Mouse (Mus musculus) embryonic facial prominence, embryonic 11.5 days (tissue): ENCODE measurements around the gene Tmem202. TPM values are rescaled to one million over a fixed set of nuclear protein-coding genes. Genes with fewer than 3 reads are reported as not detected.

Experiments
- ATAC-seq: fragments of 200-750 bp; cut with Nextera tagmentation; replicated peaks from 2 replicates; pipeline ENCODE4 v1.8.0; 2017; ENCODE audit warnings: low read depth; ENCODE audit not compliant: insufficient number of reproducible peaks, low FRiP score, low TSS enrichment
- DNase-seq: peaks from one replicate; pipeline ENCODE4 v3.0.0-alpha.2; 2015; ENCODE audit warnings: low spot score
- H3K27ac ChIP-seq: fragments of 300-500 bp; sonication (generic); replicated peaks from 2 replicates; pipeline ENCODE4 v1.5.1; 2014; ENCODE audit warnings: mild to moderate bottlenecking, low read depth, low read length, control low read depth
- H3K27me3 ChIP-seq: fragments of 300-500 bp; sonication (generic); 2 replicates; pipeline ENCODE4 v1.6.1; 2014; ENCODE audit warnings: mild to moderate bottlenecking, low read length, moderate library complexity, mixed read lengths; ENCODE audit not compliant: control insufficient read depth, insufficient read depth
- H3K36me3 ChIP-seq: fragments of 300-500 bp; sonication (generic); replicated peaks from 2 replicates; pipeline ENCODE4 v1.6.1; 2014; ENCODE audit warnings: low read depth, mild to moderate bottlenecking, low read length, moderate library complexity, mixed read lengths; ENCODE audit not compliant: control insufficient read depth, insufficient read depth
- H3K4me1 ChIP-seq: fragments of 300-500 bp; sonication (generic); 2 replicates; pipeline ENCODE4 v1.6.1; 2014; ENCODE audit warnings: low read length, mixed read lengths; ENCODE audit not compliant: control insufficient read depth, insufficient read depth
- H3K4me2 ChIP-seq: fragments of 300-500 bp; sonication (generic); 2 replicates; pipeline ENCODE4 v1.6.1; 2014; ENCODE audit warnings: low read depth, mild to moderate bottlenecking, control low read depth, low read length, moderate library complexity
- H3K4me3 ChIP-seq: fragments of 300-500 bp; sonication (generic); 2 replicates; pipeline ENCODE4 v1.5.1; 2014; ENCODE audit warnings: low read depth, low read length, control low read depth
- H3K9ac ChIP-seq: fragments of 300-500 bp; sonication (generic); replicated peaks from 2 replicates; pipeline ENCODE4 v1.6.1; 2014; ENCODE audit warnings: mild to moderate bottlenecking, control low read depth, low read length
- H3K9me3 ChIP-seq: fragments of 300-500 bp; sonication (generic); replicated peaks from 2 replicates; pipeline ENCODE4 v1.6.1; 2016; ENCODE audit warnings: mild to moderate bottlenecking, low read length, inconsistent platforms, mixed read lengths; ENCODE audit not compliant: control insufficient read depth
- WGBS: fragments of 180-500 bp; shearing (Covaris S2); extraction: QIAGEN DNeasy Blood & Tissue Kit; methylation state at CpG from one replicate; pipeline ENCODE4 v1.1.7; 2014; 5-methylcytosine and 5-hydroxymethylcytosine counted together
- polyA plus RNA-seq: library from polyadenylated mRNA; unstranded; fragments of >200 nt; fragmentation: Nextera tagmentation; extraction: Ambion mirVana; gene quantifications from 2 replicates; pipeline ENCODE4 v1.2.1, GENCODE M21; 2014

Gene Tmem202
- polyA plus RNA-seq, 1 experiment from 2014 or later, result not detected

- Histone ChIP-seq H3K4me3 (no peak overlapping the region), H3K27ac (no peak overlapping the region), H3K4me1 (no peaks in the 10 kb centered on the region), H3K27me3 (no peaks in the 10 kb centered on the region), H3K4me2 (no peak overlapping the region), H3K9me3 (no peaks in the 10 kb centered on the region), H3K36me3 (no peaks in the 10 kb centered on the region), H3K9ac (no peak overlapping the region)
- WGBS, result 82% methylated on average over 2 of the region's 2 CpGs
- ATAC-seq, result no peak
- no peak for DNase-seq
These were observed 32.2 kb upstream of the Tmem202 start for GRCm38 (mm10) chr9:59571852-59572251.

- Histone ChIP-seq H3K9me3 (no peaks in the 10 kb centered on the region), H3K27ac (no peak overlapping the region), H3K4me3 (no peak overlapping the region), H3K36me3 (peaks cover under 1% of the 10 kb centered on the region; the same call in 1 of the 2 replicates), H3K4me2 (no peak overlapping the region), H3K4me1 (no peaks in the 10 kb centered on the region), H3K9ac (no peak overlapping the region), H3K27me3 (no peaks in the 10 kb centered on the region)
- DNase-seq (peak; percentile 72), ATAC-seq (no peak)
- 39% methylated on average over 6 of the region's 6 CpGs for WGBS
These were observed 27.5 kb upstream of the Tmem202 start for GRCm38 (mm10) chr9:59567111-59567510.

GRCm38 (mm10) chr9:59565600-59565999 lies 26.0 kb upstream of the Tmem202 start:
- Histone ChIP-seq H3K4me2 (no peak overlapping the region), H3K4me1 (no peaks in the 10 kb centered on the region), H3K36me3 (peaks cover 2% of the 10 kb centered on the region; the same call in 1 of the 2 replicates), H3K9me3 (no peaks in the 10 kb centered on the region), H3K4me3 (no peak overlapping the region), H3K27me3 (no peaks in the 10 kb centered on the region), H3K27ac (no peak overlapping the region), H3K9ac (no peak overlapping the region)
- DNase-seq (peak; percentile 74), ATAC-seq (no peak; the same call in 1 of the 2 replicates)
- WGBS, result 25% methylated on average over 4 of the region's 4 CpGs

GRCm38 (mm10) chr9:59553719-59554118 lies 14.1 kb upstream of the Tmem202 start:
- Histone ChIP-seq H3K27ac (no peak overlapping the region), H3K9me3 (no peaks in the 10 kb centered on the region), H3K4me1 (no peaks in the 10 kb centered on the region), H3K4me3 (no peak overlapping the region), H3K9ac (no peak overlapping the region), H3K36me3 (no peaks in the 10 kb centered on the region), H3K4me2 (no peak overlapping the region), H3K27me3 (no peaks in the 10 kb centered on the region)
- DNase-seq (no peak), ATAC-seq (no peak)
- WGBS, result 91% methylated on average over 4 of the region's 4 CpGs

GRCm38 (mm10) chr9:59552610-59553009 lies 13.0 kb upstream of the Tmem202 start:
- H3K9ac ChIP-seq, result no peak overlapping the region
- no peaks in the 10 kb centered on the region for H3K27me3 ChIP-seq
- WGBS, result 85% methylated on average over 5 of the region's 5 CpGs
- no peak for ATAC-seq
- no peaks in the 10 kb centered on the region for H3K36me3 ChIP-seq
- no peak overlapping the region for H3K4me3 ChIP-seq
- H3K9me3 ChIP-seq, result no peaks in the 10 kb centered on the region
- no peaks in the 10 kb centered on the region for H3K4me1 ChIP-seq
- H3K4me2 ChIP-seq, result no peak overlapping the region
- no peak for DNase-seq
- no peak overlapping the region for H3K27ac ChIP-seq

GRCm38 (mm10) chr9:59551620-59552031 lies 12.0 kb upstream of the Tmem202 start:
- H3K4me3 ChIP-seq, result no peak overlapping the region
- 87% methylated on average over 3 of the region's 3 CpGs for WGBS
- H3K9ac ChIP-seq, result no peak overlapping the region
- no peak overlapping the region for H3K27ac ChIP-seq
- H3K27me3 ChIP-seq, result no peaks in the 10 kb centered on the region
- H3K4me2 ChIP-seq, result no peak overlapping the region
- H3K4me1 ChIP-seq, result no peaks in the 10 kb centered on the region
- no peaks in the 10 kb centered on the region for H3K9me3 ChIP-seq
- no peak for DNase-seq
- no peaks in the 10 kb centered on the region for H3K36me3 ChIP-seq
- ATAC-seq, result no peak

- DNase-seq (no peak), ATAC-seq (no peak)
- no peak overlapping the region for H3K4me3 ChIP-seq
- H3K4me1 ChIP-seq, result no peaks in the 10 kb centered on the region
- no peak overlapping the region for H3K4me2 ChIP-seq
- H3K9me3 ChIP-seq, result no peaks in the 10 kb centered on the region
- no peaks in the 10 kb centered on the region for H3K36me3 ChIP-seq
- H3K9ac ChIP-seq, result no peak overlapping the region
- no peaks in the 10 kb centered on the region for H3K27me3 ChIP-seq
- 83% methylated on average over 5 of the region's 5 CpGs for WGBS
- no peak overlapping the region for H3K27ac ChIP-seq
These were observed 11.4 kb upstream of the Tmem202 start for GRCm38 (mm10) chr9:59551017-59551416.

GRCm38 (mm10) chr9:59550077-59550476 lies 10.4 kb upstream of the Tmem202 start:
- Histone ChIP-seq H3K27ac (no peak overlapping the region), H3K9me3 (no peaks in the 10 kb centered on the region), H3K4me2 (no peak overlapping the region), H3K36me3 (no peaks in the 10 kb centered on the region), H3K27me3 (no peaks in the 10 kb centered on the region), H3K9ac (no peak overlapping the region), H3K4me3 (no peak overlapping the region), H3K4me1 (no peaks in the 10 kb centered on the region)
- 89% methylated on average over 4 of the region's 4 CpGs for whole genome bisulfite sequencing
- DNase-seq (no peak), ATAC-seq (no peak)
